Mouse (Mus musculus) embryonic facial prominence, embryonic 15.5 days (tissue): ENCODE results near the gene Cltrn. TPM values are rescaled to one million over a fixed set of nuclear protein-coding genes. Genes with fewer than 3 reads are reported as not detected.

ENCODE experiments used
- ATAC-seq: fragments of 200-750 bp; cut with Nextera tagmentation; 2 replicates; pipeline ENCODE4 v1.8.0; 2017; ENCODE audit warnings: low read depth, moderate TSS enrichment; ENCODE audit not compliant: insufficient number of reproducible peaks, low FRiP score, low TSS enrichment
- H3K27ac ChIP-seq: fragments of 300-500 bp; sonication (generic); replicated peaks from 2 replicates; pipeline ENCODE4 v1.5.1; 2015; ENCODE audit warnings: mild to moderate bottlenecking, inconsistent platforms
- H3K27me3 ChIP-seq: fragments of 300-500 bp; sonication (generic); 2 replicates; pipeline ENCODE4 v1.6.1; 2015; ENCODE audit warnings: inconsistent platforms
- H3K36me3 ChIP-seq: fragments of 300-500 bp; sonication (generic); 2 replicates; pipeline ENCODE4 v1.6.1; 2015; ENCODE audit warnings: mild to moderate bottlenecking, inconsistent platforms
- H3K4me1 ChIP-seq: fragments of 300-500 bp; sonication (generic); 2 replicates; pipeline ENCODE4 v1.6.1; 2015; ENCODE audit warnings: inconsistent platforms
- H3K4me2 ChIP-seq: fragments of 300-500 bp; sonication (generic); replicated peaks from 2 replicates; pipeline ENCODE4 v1.6.1; 2015; ENCODE audit warnings: mild to moderate bottlenecking, inconsistent platforms
- H3K4me3 ChIP-seq: fragments of 300-500 bp; sonication (generic); replicated peaks from 2 replicates; pipeline ENCODE4 v1.5.1; 2015; ENCODE audit warnings: mild to moderate bottlenecking, inconsistent platforms
- H3K9ac ChIP-seq: fragments of 300-500 bp; sonication (generic); 2 replicates; pipeline ENCODE4 v1.6.1; 2015; ENCODE audit warnings: inconsistent platforms
- H3K9me3 ChIP-seq: fragments of 300-500 bp; sonication (generic); replicated peaks from 2 replicates; pipeline ENCODE4 v1.6.1; 2016; ENCODE audit warnings: inconsistent platforms
- WGBS: fragments of 180-500 bp; shearing (Covaris S2); methylation state at CpG from one replicate; pipeline ENCODE4 v1.1.7; 2015; 5-methylcytosine and 5-hydroxymethylcytosine counted together
- polyA plus RNA-seq: library from polyadenylated mRNA; unstranded; fragments of >200 nt; fragmentation: Nextera tagmentation; extraction: Ambion mirVana; gene quantifications from 2 replicates; pipeline ENCODE4 v1.2.1, GENCODE M21; 2015

Cltrn gene
- polyA plus RNA-seq, 1 experiment from 2014 or later: not detected

- no peak overlapping the region for H3K4me2 ChIP-seq
- H3K9ac ChIP-seq: no peak overlapping the region
- no peak overlapping the region for H3K27ac ChIP-seq
- 47% methylated on average over 7 of the region's 7 CpGs for WGBS
- H3K4me3 ChIP-seq: no peak overlapping the region
- H3K36me3 ChIP-seq: no peaks in the 10 kb centered on the region
- no peaks in the 10 kb centered on the region for H3K4me1 ChIP-seq
- peaks cover 6% of the 10 kb centered on the region; the same call in 1 of the 2 replicates for H3K27me3 ChIP-seq
- H3K9me3 ChIP-seq: no peaks in the 10 kb centered on the region
- no peak for ATAC-seq
Observed at GRCm38 (mm10) chrX:164092300-164093169, 3.9 kb downstream of the Cltrn start.

- no peak overlapping the region for H3K9ac ChIP-seq
- H3K36me3 ChIP-seq: no peaks in the 10 kb centered on the region
- no peaks in the 10 kb centered on the region for H3K4me1 ChIP-seq
- H3K4me3 ChIP-seq: no peak overlapping the region
- H3K4me2 ChIP-seq: no peak overlapping the region
- no peak overlapping the region for H3K27ac ChIP-seq
- ATAC-seq: no peak
- peaks cover 6% of the 10 kb centered on the region; the same call in 1 of the 2 replicates for H3K27me3 ChIP-seq
- no peaks in the 10 kb centered on the region for H3K9me3 ChIP-seq
- 87% methylated on average over 5 of the region's 5 CpGs for WGBS
Observed at GRCm38 (mm10) chrX:164093435-164093834, 4.8 kb downstream of the Cltrn start.

GRCm38 (mm10) chrX:164095838-164096237 is 7.2 kb downstream of the Cltrn start:
- H3K9ac ChIP-seq: no peak overlapping the region
- peaks cover 6% of the 10 kb centered on the region for H3K27me3 ChIP-seq
- WGBS: 73% methylated on average over 2 of the region's 2 CpGs
- H3K4me2 ChIP-seq: no peak overlapping the region
- H3K36me3 ChIP-seq: no peaks in the 10 kb centered on the region
- ATAC-seq: no peak
- H3K9me3 ChIP-seq: no peaks in the 10 kb centered on the region
- no peak overlapping the region for H3K4me3 ChIP-seq
- H3K27ac ChIP-seq: no peak overlapping the region
- H3K4me1 ChIP-seq: no peaks in the 10 kb centered on the region

- H3K27ac ChIP-seq: no peak overlapping the region
- no peak for ATAC-seq
- peaks cover 4% of the 10 kb centered on the region; the same call in 1 of the 2 replicates for H3K27me3 ChIP-seq
- no peak overlapping the region for H3K4me3 ChIP-seq
- H3K4me2 ChIP-seq: no peak overlapping the region
- no peak overlapping the region for H3K9ac ChIP-seq
- H3K4me1 ChIP-seq: no peaks in the 10 kb centered on the region
- no peaks in the 10 kb centered on the region for H3K9me3 ChIP-seq
- H3K36me3 ChIP-seq: no peaks in the 10 kb centered on the region
Observed at GRCm38 (mm10) chrX:164101483-164101882, 12.9 kb downstream of the Cltrn start.

GRCm38 (mm10) chrX:164102198-164102597 is 13.6 kb downstream of the Cltrn start:
- Histone ChIP-seq H3K27me3 (peaks cover 4% of the 10 kb centered on the region; the same call in 1 of the 2 replicates), H3K27ac (no peak overlapping the region), H3K4me3 (no peak overlapping the region), H3K4me1 (no peaks in the 10 kb centered on the region), H3K9ac (no peak overlapping the region), H3K9me3 (no peaks in the 10 kb centered on the region), H3K36me3 (no peaks in the 10 kb centered on the region), H3K4me2 (no peak overlapping the region)
- ATAC-seq: no peak
- 80% methylated on average over 7 of the region's 7 CpGs for WGBS

- Histone ChIP-seq H3K9me3 (no peaks in the 10 kb centered on the region), H3K36me3 (no peaks in the 10 kb centered on the region), H3K4me3 (no peak overlapping the region), H3K4me1 (no peaks in the 10 kb centered on the region), H3K27ac (no peak overlapping the region), H3K27me3 (peaks cover 4% of the 10 kb centered on the region; the same call in 1 of the 2 replicates), H3K9ac (no peak overlapping the region), H3K4me2 (no peak overlapping the region)
- ATAC-seq: no peak
- 65% methylated on average over 6 of the region's 6 CpGs for WGBS
Observed at GRCm38 (mm10) chrX:164102656-164103055, 14.0 kb downstream of the Cltrn start.

- H3K4me1 ChIP-seq: no peaks in the 10 kb centered on the region
- no peak overlapping the region for H3K4me3 ChIP-seq
- 72% methylated on average over 3 of the region's 3 CpGs for WGBS
- no peak for ATAC-seq
- no peaks in the 10 kb centered on the region for H3K9me3 ChIP-seq
- no peak overlapping the region for H3K27ac ChIP-seq
- H3K9ac ChIP-seq: no peak overlapping the region
- H3K27me3 ChIP-seq: peaks cover 3% of the 10 kb centered on the region; the same call in 1 of the 2 replicates
- H3K4me2 ChIP-seq: no peak overlapping the region
- no peaks in the 10 kb centered on the region for H3K36me3 ChIP-seq
Observed at GRCm38 (mm10) chrX:164111146-164111545, 22.5 kb downstream of the Cltrn start.

- H3K27me3 ChIP-seq: peaks cover 3% of the 10 kb centered on the region; the same call in 1 of the 2 replicates
- no peak overlapping the region for H3K4me2 ChIP-seq
- no peaks in the 10 kb centered on the region for H3K4me1 ChIP-seq
- H3K9ac ChIP-seq: no peak overlapping the region
- WGBS: 92% methylated on average over 6 of the region's 6 CpGs
- no peak for ATAC-seq
- H3K4me3 ChIP-seq: no peak overlapping the region
- no peaks in the 10 kb centered on the region for H3K9me3 ChIP-seq
- no peak overlapping the region for H3K27ac ChIP-seq
- H3K36me3 ChIP-seq: no peaks in the 10 kb centered on the region
Observed at GRCm38 (mm10) chrX:164113744-164114143, 25.1 kb downstream of the Cltrn start.

- no peak overlapping the region for H3K4me2 ChIP-seq
- no peaks in the 10 kb centered on the region for H3K27me3 ChIP-seq
- H3K36me3 ChIP-seq: no peaks in the 10 kb centered on the region
- ATAC-seq: no peak
- WGBS: 85% methylated on average over 3 of the region's 3 CpGs
- no peaks in the 10 kb centered on the region for H3K9me3 ChIP-seq
- H3K9ac ChIP-seq: no peak overlapping the region
- no peaks in the 10 kb centered on the region for H3K4me1 ChIP-seq
- H3K4me3 ChIP-seq: no peak overlapping the region
- H3K27ac ChIP-seq: no peak overlapping the region
Observed at GRCm38 (mm10) chrX:164123942-164124341, 35.3 kb downstream of the Cltrn start.

- WGBS: 90% methylated on average over 3 of the region's 3 CpGs
- ATAC-seq: no peak
- Histone ChIP-seq H3K4me3 (no peak overlapping the region), H3K9ac (no peak overlapping the region), H3K4me2 (no peak overlapping the region), H3K27me3 (0 out of 2 replicates have a peak, but pooled peaks cover 2% of the 10 kb centered on the region), H3K36me3 (no peaks in the 10 kb centered on the region), H3K9me3 (no peaks in the 10 kb centered on the region), H3K27ac (no peak overlapping the region), H3K4me1 (no peaks in the 10 kb centered on the region)
Observed at GRCm38 (mm10) chrX:164133531-164133930, 44.9 kb downstream of the Cltrn start.

GRCm38 (mm10) chrX:164135304-164135818 is 46.7 kb downstream of the Cltrn start:
- ATAC-seq: no peak

More at GRCm38 (mm10) chrX:164135304-164135818, 46.7 kb downstream of the Cltrn start:
- Histone ChIP-seq H3K9ac (no peak overlapping the region), H3K4me3 (no peak overlapping the region), H3K4me2 (no peak overlapping the region), H3K27ac (peak overlapping the region; percentile 55; the same call in 1 of the 2 replicates), H3K4me1 (no peaks in the 10 kb centered on the region), H3K9me3 (no peaks in the 10 kb centered on the region), H3K27me3 (0 out of 2 replicates have a peak, but pooled peaks cover 2% of the 10 kb centered on the region), H3K36me3 (no peaks in the 10 kb centered on the region)
- WGBS: 58% methylated on average over 4 of the region's 4 CpGs
